Mouse (Mus musculus): ENCODE measurements around the gene Ccdc106. TPM values are rescaled to one million over a fixed set of nuclear protein-coding genes. Genes with fewer than 3 reads are reported as not detected.
"Not testable (repeated sequence)": the region's sequence is repeated elsewhere in the genome, so short reads cannot be mapped to it uniquely, and the experiment has no call there.

The Ccdc106 gene
- polyA plus RNA-seq, 1 experiment from 2014 or later, result 25.5 TPM

- WGBS, result under 1% methylated on average over 60 of the region's 60 CpGs
- peak; percentile 88 for ATAC-seq (ENCODE audit: low FRiP score, low TSS enrichment)
- Histone ChIP-seq H3K9ac (ENCODE audit: low read depth, low read length) (peak overlapping the region; percentile 89), H3K4me2 (replicated peaks; ENCODE audit: low read depth, low read length) (peak overlapping the region; percentile 73), H3K36me3 (ENCODE audit: control insufficient read depth, insufficient read depth, low read length) (peaks cover 8% of the 10 kb centered on the region; the same call in 1 of the 2 replicates), H3K27ac (ENCODE audit: low read depth, low read length) (peak overlapping the region; percentile 99), H3K4me1 (ENCODE audit: control insufficient read depth, insufficient read depth, low read length) (peaks cover 22% of the 10 kb centered on the region), H3K4me3 (ENCODE audit: low read length) (peak overlapping the region; percentile 82), H3K9me3 (ENCODE audit: control insufficient read depth, low read length) (no peaks in the 10 kb centered on the region), H3K27me3 (ENCODE audit: control insufficient read depth, insufficient read depth, low read length) (peaks cover 6% of the 10 kb centered on the region; the same call in 1 of the 2 replicates)
These were observed 40.8 kb downstream of the Ccdc106 start for GRCm38 (mm10) chr7:5060944-5061773.

- Histone ChIP-seq H3K4me2 (replicated peaks; ENCODE audit: low read depth, low read length) (peak within 1 kb of the TSS; percentile 73), H3K36me3 (ENCODE audit: control insufficient read depth, insufficient read depth, low read length) (peaks cover 14% of the 10 kb centered on the region), H3K27me3 (ENCODE audit: control insufficient read depth, insufficient read depth, low read length) (0 out of 2 replicates have a peak, but pooled peaks cover 2% of the 10 kb centered on the region), H3K9ac (ENCODE audit: low read depth, low read length) (peak within 1 kb of the TSS; percentile 89), H3K27ac (ENCODE audit: low read depth, low read length) (peak within 1 kb of the TSS; percentile 99), H3K9me3 (ENCODE audit: control insufficient read depth, low read length) (no peaks in the 10 kb centered on the region), H3K4me1 (ENCODE audit: control insufficient read depth, insufficient read depth, low read length) (peaks cover 22% of the 10 kb centered on the region), H3K4me3 (ENCODE audit: low read length) (peak within 1 kb of the TSS; percentile 82)
- under 1% methylated on average over 59 of the region's 65 CpGs for WGBS
- ATAC-seq (ENCODE audit: low FRiP score, low TSS enrichment), result peak; percentile 80
These were observed 41.5 kb downstream of the Ccdc106 start, which contains the start of gene U2af2 for GRCm38 (mm10) chr7:5061774-5062359. TSS of gene U2af2 (plus strand) at chr7:5062143.

- Histone ChIP-seq H3K9me3 (ENCODE audit: control insufficient read depth, low read length) (no peaks in the 10 kb centered on the region), H3K4me3 (ENCODE audit: low read length) (peak overlapping the region; percentile 82), H3K4me1 (ENCODE audit: control insufficient read depth, insufficient read depth, low read length) (peaks cover 22% of the 10 kb centered on the region), H3K4me2 (replicated peaks; ENCODE audit: low read depth, low read length) (peak overlapping the region; percentile 73), H3K27me3 (ENCODE audit: control insufficient read depth, insufficient read depth, low read length) (no peaks in the 10 kb centered on the region), H3K27ac (ENCODE audit: low read depth, low read length) (peak overlapping the region; percentile 99), H3K9ac (ENCODE audit: low read depth, low read length) (peak overlapping the region; percentile 89), H3K36me3 (ENCODE audit: control insufficient read depth, insufficient read depth, low read length) (peaks cover 20% of the 10 kb centered on the region)
- under 1% methylated on average over 51 of the region's 51 CpGs for WGBS
- ATAC-seq (ENCODE audit: low FRiP score, low TSS enrichment), result peak; percentile 44
These were observed 42.1 kb downstream of the Ccdc106 start for GRCm38 (mm10) chr7:5062360-5063001.

- peaks cover 44% of the 10 kb centered on the region for H3K36me3 ChIP-seq (ENCODE audit: control insufficient read depth, insufficient read depth, low read length)
- H3K4me2 ChIP-seq (replicated peaks; ENCODE audit: low read depth, low read length), result no peak overlapping the region
- no peak for ATAC-seq (ENCODE audit: low FRiP score, low TSS enrichment)
- WGBS, result 94% methylated on average over 6 of the region's 6 CpGs
- no peaks in the 10 kb centered on the region for H3K27me3 ChIP-seq (ENCODE audit: control insufficient read depth, insufficient read depth, low read length)
- H3K27ac ChIP-seq (ENCODE audit: low read depth, low read length), result no peak overlapping the region
- no peak overlapping the region for H3K4me3 ChIP-seq (ENCODE audit: low read length)
- H3K9ac ChIP-seq (ENCODE audit: low read depth, low read length), result no peak overlapping the region
- H3K4me1 ChIP-seq (ENCODE audit: control insufficient read depth, insufficient read depth, low read length), result peaks cover 21% of the 10 kb centered on the region
- H3K9me3 ChIP-seq (ENCODE audit: control insufficient read depth, low read length), result no peaks in the 10 kb centered on the region
These were observed 44.5 kb downstream of the Ccdc106 start for GRCm38 (mm10) chr7:5064886-5065285.

GRCm38 (mm10) chr7:5073586-5073985 is 53.2 kb downstream of the Ccdc106 start:
- no peak for ATAC-seq (ENCODE audit: low FRiP score, low TSS enrichment)
- no peak overlapping the region for H3K27ac ChIP-seq (ENCODE audit: low read depth, low read length)
- H3K4me2 ChIP-seq (replicated peaks; ENCODE audit: low read depth, low read length), result no peak overlapping the region
- H3K4me1 ChIP-seq (ENCODE audit: control insufficient read depth, insufficient read depth, low read length), result no peaks in the 10 kb centered on the region
- H3K27me3 ChIP-seq (ENCODE audit: control insufficient read depth, insufficient read depth, low read length), result no peaks in the 10 kb centered on the region
- H3K9me3 ChIP-seq (ENCODE audit: control insufficient read depth, low read length), result no peaks in the 10 kb centered on the region
- H3K9ac ChIP-seq (ENCODE audit: low read depth, low read length), result no peak overlapping the region
- no peak overlapping the region for H3K4me3 ChIP-seq (ENCODE audit: low read length)
- 95% methylated on average over 1 of the region's 1 CpGs for WGBS
- H3K36me3 ChIP-seq (ENCODE audit: control insufficient read depth, insufficient read depth, low read length), result peaks cover 98% of the 10 kb centered on the region

- no peak overlapping the region for H3K27ac ChIP-seq (ENCODE audit: low read depth, low read length)
- H3K4me2 ChIP-seq (replicated peaks; ENCODE audit: low read depth, low read length), result no peak overlapping the region
- no peak for ATAC-seq (ENCODE audit: low FRiP score, low TSS enrichment)
- no peaks in the 10 kb centered on the region for H3K27me3 ChIP-seq (ENCODE audit: control insufficient read depth, insufficient read depth, low read length)
- WGBS, result 94% methylated on average over 5 of the region's 5 CpGs
- no peaks in the 10 kb centered on the region for H3K4me1 ChIP-seq (ENCODE audit: control insufficient read depth, insufficient read depth, low read length)
- peaks cover 89% of the 10 kb centered on the region for H3K36me3 ChIP-seq (ENCODE audit: control insufficient read depth, insufficient read depth, low read length)
- no peaks in the 10 kb centered on the region for H3K9me3 ChIP-seq (ENCODE audit: control insufficient read depth, low read length)
- no peak overlapping the region for H3K9ac ChIP-seq (ENCODE audit: low read depth, low read length)
- H3K4me3 ChIP-seq (ENCODE audit: low read length), result no peak overlapping the region
These were observed 54.6 kb downstream of the Ccdc106 start for GRCm38 (mm10) chr7:5074984-5075383.

GRCm38 (mm10) chr7:5076931-5077330 is 56.6 kb downstream of the Ccdc106 start:
- peaks cover 8% of the 10 kb centered on the region for H3K4me1 ChIP-seq (ENCODE audit: control insufficient read depth, insufficient read depth, low read length)
- H3K27me3 ChIP-seq (ENCODE audit: control insufficient read depth, insufficient read depth, low read length), result no peaks in the 10 kb centered on the region
- 90% methylated on average over 2 of the region's 2 CpGs for WGBS
- H3K4me2 ChIP-seq (replicated peaks; ENCODE audit: low read depth, low read length), result no peak overlapping the region
- H3K36me3 ChIP-seq (ENCODE audit: control insufficient read depth, insufficient read depth, low read length), result peaks cover 70% of the 10 kb centered on the region
- H3K9me3 ChIP-seq (ENCODE audit: control insufficient read depth, low read length), result no peaks in the 10 kb centered on the region
- no peak overlapping the region for H3K4me3 ChIP-seq (ENCODE audit: low read length)
- H3K9ac ChIP-seq (ENCODE audit: low read depth, low read length), result no peak overlapping the region
- H3K27ac ChIP-seq (ENCODE audit: low read depth, low read length), result no peak overlapping the region
- ATAC-seq (ENCODE audit: low FRiP score, low TSS enrichment), result no peak

GRCm38 (mm10) chr7:5079365-5080009 is 59.1 kb downstream of the Ccdc106 start:
- Histone ChIP-seq H3K9ac (ENCODE audit: low read depth, low read length) (peak overlapping the region; percentile 97; the same call in 1 of the 2 replicates), H3K36me3 (ENCODE audit: control insufficient read depth, insufficient read depth, low read length) (peaks cover 54% of the 10 kb centered on the region), H3K27ac (ENCODE audit: low read depth, low read length) (0 out of 2 replicates have a peak overlapping the region, but pooled peaks have one; percentile 97), H3K4me3 (ENCODE audit: low read length) (peak overlapping the region; percentile 96), H3K4me2 (replicated peaks; ENCODE audit: low read depth, low read length) (peak overlapping the region; percentile 74)
- ATAC-seq (ENCODE audit: low FRiP score, low TSS enrichment), result peak; percentile 37; the same call in 1 of the 2 replicates
- H3K4me1 ChIP-seq (ENCODE audit: control insufficient read depth, insufficient read depth, low read length); H3K27me3 ChIP-seq (ENCODE audit: control insufficient read depth, insufficient read depth, low read length); H3K9me3 ChIP-seq (ENCODE audit: control insufficient read depth, low read length): not testable (repeated sequence)
- WGBS, result 41% methylated on average over 9 of the region's 13 CpGs

All from kidney, embryonic 14.5 days (tissue).